Mouse (Mus musculus) B cell, adult 67 days (primary cell): Measurements from ENCODE around the gene Acat2. TPM values are rescaled to one million over a fixed set of nuclear protein-coding genes. Genes with fewer than 3 reads are reported as not detected.

Experiments used
- total RNA-seq, 2 experiments: library from RNA; stranded (reverse); gene quantifications; 4 replicates each; pipeline ENCODE4 v1.2.4; 2023

Gene Acat2
- total RNA-seq = 10 to 100 TPM; 16.9 to 23.9 TPM

GRCm38 (mm10) chr17:12960331-12960873, at the start of gene Acat2:
Gene Acat2 (minus strand): TSS chr17:12960747.

GRCm38 (mm10) chr17:13006546-13006945, 46.0 kb upstream of the Acat2 start, which contains the start of gene Sod2:
Gene Sod2 (plus strand): TSS chr17:13006846.

GRCm38 (mm10) chr17:12994069-12994468, 33.5 kb upstream of the Acat2 start, which contains the start of gene Wtap:
Gene Wtap (minus strand): TSS chr17:12994169.

GRCm38 (mm10) chr17:12940151-12940805, 20.3 kb downstream of the Acat2 start, which contains the start of gene Acat3:
Gene Acat3 (minus strand): TSS chr17:12940600.

GRCm38 (mm10) chr17:12915881-12916583, 44.5 kb downstream of the Acat2 start, which contains the start of gene Mrpl18:
Gene Mrpl18 (minus strand): TSS chr17:12916345.

GRCm38 (mm10) chr17:12915488-12915880, 45.1 kb downstream of the Acat2 start, which contains the start of gene Tcp1:
Gene Tcp1 (plus strand): TSS chr17:12915701.

GRCm38 (mm10) chr17:12909361-12910280, 50.9 kb downstream of the Acat2 start, which contains the start of gene Pnldc1:
Gene Pnldc1 (minus strand): TSS chr17:12910230.

Other genes with a start within 250 kb of the Acat2 start
- 10 to 100 TPM in 1 of 2 experiments, 1 to 10 TPM in 1; 9.7 to 13.7 TPM for gene Igf2r, start 191.1 kb downstream of the Acat2 start, total RNA-seq
- gene Mas1, start 92.6 kb downstream of the Acat2 start, total RNA-seq = not detected
- not detected for gene Mrgprh, start 84.7 kb downstream of the Acat2 start, total RNA-seq
- 1 to 10 TPM; 2.0 to 3.2 TPM for gene Pnldc1, start 50.5 kb downstream of the Acat2 start, total RNA-seq
- gene Tcp1, start 45.0 kb downstream of the Acat2 start, total RNA-seq = 100 to 1,000 TPM; 233 to 244 TPM
- 10 to 100 TPM; 40.7 to 44.4 TPM for gene Mrpl18, start 44.4 kb downstream of the Acat2 start, total RNA-seq
- not detected for gene Acat3, start 20.1 kb downstream of the Acat2 start, total RNA-seq
- gene Wtap, start 33.4 kb upstream of the Acat2 start, total RNA-seq = 100 to 1,000 TPM; 117 to 123 TPM
- gene Sod2, start 46.1 kb upstream of the Acat2 start, total RNA-seq = 10 to 100 TPM; 89.3 to 95.3 TPM
- under 1 TPM in 1 of 2 experiments, not detected in 1; 0.59 TPM for gene Gpr31b, start 91.5 kb upstream of the Acat2 start, total RNA-seq
- not detected for gene Tcp10b, start 100.4 kb upstream of the Acat2 start, total RNA-seq
- gene Unc93a, start 171.1 kb upstream of the Acat2 start, total RNA-seq = not detected